8 mouse cellular contexts compared by ENCODE assay signal in genomic region chr6:125546474-125546873, GRCm38 (mm10). TPM values are rescaled to one million over a fixed set of nuclear protein-coding genes. Genes with fewer than 3 reads are reported as not detected.
DNase-seq lines count a peak whose midpoint lies in the region; ATAC-seq lines count a peak whose summit lies in the region.

Vwf (plus strand) TSS chr6:125546774.

- H3K27ac ChIP-seq in lung, embryonic 16.5 days (ENCODE audit: low read length): no peak within 1 kb of the TSS
- H3K27ac ChIP-seq in heart, embryonic 15.5 days: no peak within 1 kb of the TSS
- H3K27ac ChIP-seq in kidney, embryonic 15.5 days: no peak within 1 kb of the TSS

- H3K9me3 ChIP-seq in lung, embryonic 16.5 days (ENCODE audit: control insufficient read depth, low read length): no peaks in the 10 kb centered on the region
- no peaks in the 10 kb centered on the region for H3K9me3 ChIP-seq in heart, embryonic 15.5 days (replicated peaks)
- no peaks in the 10 kb centered on the region for H3K9me3 ChIP-seq in kidney, embryonic 15.5 days (replicated peaks)

- H3K9ac ChIP-seq in lung, embryonic 16.5 days (ENCODE audit: low read length): no peak within 1 kb of the TSS
- no peak within 1 kb of the TSS for H3K9ac ChIP-seq in heart, embryonic 15.5 days
- H3K9ac ChIP-seq in kidney, embryonic 15.5 days: no peak within 1 kb of the TSS

- intact Hi-C loops in left cerebral cortex, postnatal 36 days (cut with DNase I): no loop called here

- 85% methylated on average over 6 of the region's 6 CpGs for WGBS in lung, embryonic 16.5 days
- WGBS in heart, embryonic 15.5 days: 86% methylated on average over 6 of the region's 6 CpGs
- WGBS in kidney, embryonic 15.5 days: 92% methylated on average over 6 of the region's 6 CpGs

- H3K4me2 ChIP-seq in lung, embryonic 16.5 days (ENCODE audit: low read depth, low read length): no peak within 1 kb of the TSS
- no peak within 1 kb of the TSS for H3K4me2 ChIP-seq in heart, embryonic 15.5 days
- H3K4me2 ChIP-seq in kidney, embryonic 15.5 days: no peak within 1 kb of the TSS

- no peaks in the 10 kb centered on the region for H3K36me3 ChIP-seq in lung, embryonic 16.5 days (ENCODE audit: control insufficient read depth, insufficient read depth, low read length)
- H3K36me3 ChIP-seq in heart, embryonic 15.5 days: no peaks in the 10 kb centered on the region
- no peaks in the 10 kb centered on the region for H3K36me3 ChIP-seq in kidney, embryonic 15.5 days

- no peak for ATAC-seq in lung, embryonic 16.5 days (ENCODE audit: low read depth)
- no peak for ATAC-seq in heart, embryonic 15.5 days (replicated peaks; ENCODE audit: insufficient number of reproducible peaks, insufficient read depth, low FRiP score, low read depth)
- no peak for ATAC-seq in kidney, embryonic 15.5 days (replicated peaks; ENCODE audit: low FRiP score)

- H3K4me3 ChIP-seq in lung, embryonic 16.5 days (ENCODE audit: low read length): no peak within 1 kb of the TSS
- H3K4me3 ChIP-seq in heart, embryonic 15.5 days: no peak within 1 kb of the TSS
- no peak within 1 kb of the TSS for H3K4me3 ChIP-seq in kidney, embryonic 15.5 days (replicated peaks)

- no peaks in the 10 kb centered on the region for H3K27me3 ChIP-seq in lung, embryonic 16.5 days (ENCODE audit: control insufficient read depth, insufficient read depth, low read depth, low read length)
- H3K27me3 ChIP-seq in heart, embryonic 15.5 days: no peaks in the 10 kb centered on the region
- H3K27me3 ChIP-seq in kidney, embryonic 15.5 days: no peaks in the 10 kb centered on the region

- no peak for DNase-seq in adrenal gland, postnatal 14 days
- DNase-seq in adrenal gland, adult 8-10 months: no peak
- DNase-seq in lung, postnatal 36 days: no peak
- no peak for DNase-seq in left cerebral cortex, postnatal 36 days (ENCODE audit: low spot score in 2 of 2)
- no peak for DNase-seq in right cerebral cortex, postnatal 10 days (ENCODE audit: low spot score in 2 of 2)

- H3K4me1 ChIP-seq in lung, embryonic 16.5 days (replicated peaks; ENCODE audit: control insufficient read depth, insufficient read depth, low read length): peaks cover 4% of the 10 kb centered on the region; the same call in 1 of the 2 replicates
- no peaks in the 10 kb centered on the region for H3K4me1 ChIP-seq in heart, embryonic 15.5 days (replicated peaks)
- H3K4me1 ChIP-seq in kidney, embryonic 15.5 days: no peaks in the 10 kb centered on the region

RNA-seq across cellular contexts. Expression of gene Vwf, which starts in this region (rescaled TPM):
- total RNA-seq in adrenal gland, postnatal 14 days (2021): 18.5 and 30.6 TPM in 2 replicates
- 10 to 100 TPM in 1 of 4 experiments, 1 to 10 TPM in 3; 6.5 to 13.4 (median 7.4) TPM for total RNA-seq in adrenal gland, adult 8-10 months (2022)
- 21.6 and 22.2 TPM in 2 replicates for polyA plus RNA-seq in lung, embryonic 16.5 days (2015; fragmentation: Nextera tagmentation; extraction: Ambion mirVana)
- polyA plus RNA-seq in heart, embryonic 15.5 days (2015; fragmentation: Nextera tagmentation; extraction: Ambion mirVana): 21.9 and 24.5 TPM in 2 replicates
- total RNA-seq in left cerebral cortex, postnatal 36 days (2021): 10 to 100 TPM; 15.4 to 18.6 TPM
- polyA plus RNA-seq in kidney, embryonic 15.5 days (2015; fragmentation: Nextera tagmentation; extraction: Ambion mirVana): 4.2 and 6.6 TPM in 2 replicates
